Mouse (Mus musculus): ENCODE measurements at regions not wholly inside any gene's neighbourhood (a gene's known extent, or its start where the extent isn't known, plus 50 kb on each side); places are given as distances from the start of the nearest gene placed in this dataset.

- Histone ChIP-seq H3K27ac (replicated peaks; ENCODE audit: low read depth, low read length) (no peak overlapping the region), H3K4me1 (ENCODE audit: control insufficient read depth, insufficient read depth, insufficient read length, low read length) (no peaks in the 10 kb centered on the region), H3K4me3 (ENCODE audit: insufficient read depth, low read depth, low read length) (no peak overlapping the region)
These were observed 88.4 kb downstream of the AI593442 start for GRCm38 (mm10) chr9:52591188-52591587.

- no peak overlapping the region for H3K4me3 ChIP-seq (ENCODE audit: insufficient read depth, low read depth, low read length)
- no peaks in the 10 kb centered on the region for H3K4me1 ChIP-seq (ENCODE audit: control insufficient read depth, insufficient read depth, insufficient read length, low read length)
- H3K27ac ChIP-seq (replicated peaks; ENCODE audit: low read depth, low read length), result no peak overlapping the region
These were observed 105.5 kb downstream of the AI593442 start for GRCm38 (mm10) chr9:52574066-52574465.

GRCm38 (mm10) chr9:52551577-52552281, 127.9 kb downstream of the AI593442 start:
- Histone ChIP-seq H3K4me1 (ENCODE audit: control insufficient read depth, insufficient read depth, insufficient read length, low read length) (no peaks in the 10 kb centered on the region), H3K27ac (replicated peaks; ENCODE audit: low read depth, low read length) (no peak overlapping the region), H3K4me3 (ENCODE audit: insufficient read depth, low read depth, low read length) (no peak overlapping the region)

- no peaks in the 10 kb centered on the region for H3K4me1 ChIP-seq (ENCODE audit: control insufficient read depth, insufficient read depth, insufficient read length, low read length)
- no peak overlapping the region for H3K27ac ChIP-seq (replicated peaks; ENCODE audit: low read depth, low read length)
- H3K4me3 ChIP-seq (ENCODE audit: insufficient read depth, low read depth, low read length), result no peak overlapping the region
These were observed 133.5 kb downstream of the AI593442 start for GRCm38 (mm10) chr9:52546071-52546470.

- H3K27ac ChIP-seq (replicated peaks; ENCODE audit: low read depth, low read length), result no peak overlapping the region
- H3K4me3 ChIP-seq (ENCODE audit: insufficient read depth, low read depth, low read length), result no peak overlapping the region
- no peaks in the 10 kb centered on the region for H3K4me1 ChIP-seq (ENCODE audit: control insufficient read depth, insufficient read depth, insufficient read length, low read length)
These were observed 140.5 kb downstream of the AI593442 start for GRCm38 (mm10) chr9:52539086-52539485.

- Histone ChIP-seq H3K4me1 (ENCODE audit: control insufficient read depth, insufficient read depth, insufficient read length, low read length) (no peaks in the 10 kb centered on the region), H3K4me3 (ENCODE audit: insufficient read depth, low read depth, low read length) (no peak overlapping the region), H3K27ac (replicated peaks; ENCODE audit: low read depth, low read length) (no peak overlapping the region)
These were observed 150.1 kb downstream of the AI593442 start for GRCm38 (mm10) chr9:52529444-52529915.

- H3K27ac ChIP-seq (replicated peaks; ENCODE audit: low read depth, low read length), result no peak overlapping the region
- no peak overlapping the region for H3K4me3 ChIP-seq (ENCODE audit: insufficient read depth, low read depth, low read length)
- H3K4me1 ChIP-seq (ENCODE audit: control insufficient read depth, insufficient read depth, insufficient read length, low read length), result no peaks in the 10 kb centered on the region
These were observed 179.1 kb downstream of the AI593442 start for GRCm38 (mm10) chr9:52500487-52500886.

GRCm38 (mm10) chr9:52495483-52496270, 183.9 kb downstream of the AI593442 start:
- Histone ChIP-seq H3K27ac (replicated peaks; ENCODE audit: low read depth, low read length) (no peak overlapping the region), H3K4me3 (ENCODE audit: insufficient read depth, low read depth, low read length) (no peak overlapping the region), H3K4me1 (ENCODE audit: control insufficient read depth, insufficient read depth, insufficient read length, low read length) (no peaks in the 10 kb centered on the region)

GRCm38 (mm10) chr9:52492947-52493505, 186.6 kb downstream of the AI593442 start:
- no peaks in the 10 kb centered on the region for H3K4me1 ChIP-seq (ENCODE audit: control insufficient read depth, insufficient read depth, insufficient read length, low read length)
- no peak overlapping the region for H3K4me3 ChIP-seq (ENCODE audit: insufficient read depth, low read depth, low read length)
- no peak overlapping the region for H3K27ac ChIP-seq (replicated peaks; ENCODE audit: low read depth, low read length)

GRCm38 (mm10) chr9:52473555-52474196, 205.9 kb downstream of the AI593442 start:
- H3K27ac ChIP-seq (replicated peaks; ENCODE audit: low read depth, low read length), result no peak overlapping the region
- no peak overlapping the region for H3K4me3 ChIP-seq (ENCODE audit: insufficient read depth, low read depth, low read length)
- H3K4me1 ChIP-seq (ENCODE audit: control insufficient read depth, insufficient read depth, insufficient read length, low read length), result no peaks in the 10 kb centered on the region

GRCm38 (mm10) chr9:52472859-52473258, 206.7 kb downstream of the AI593442 start:
- Histone ChIP-seq H3K27ac (replicated peaks; ENCODE audit: low read depth, low read length) (no peak overlapping the region), H3K4me1 (ENCODE audit: control insufficient read depth, insufficient read depth, insufficient read length, low read length) (no peaks in the 10 kb centered on the region), H3K4me3 (ENCODE audit: insufficient read depth, low read depth, low read length) (no peak overlapping the region)

GRCm38 (mm10) chr9:52458518-52458917, 221.1 kb downstream of the AI593442 start:
- Histone ChIP-seq H3K27ac (replicated peaks; ENCODE audit: low read depth, low read length) (no peak overlapping the region), H3K4me1 (ENCODE audit: control insufficient read depth, insufficient read depth, insufficient read length, low read length) (no peaks in the 10 kb centered on the region), H3K4me3 (ENCODE audit: insufficient read depth, low read depth, low read length) (no peak overlapping the region)

GRCm38 (mm10) chr9:52454445-52454844, 225.1 kb downstream of the AI593442 start:
- Histone ChIP-seq H3K4me3 (ENCODE audit: insufficient read depth, low read depth, low read length) (no peak overlapping the region), H3K4me1 (ENCODE audit: control insufficient read depth, insufficient read depth, insufficient read length, low read length) (no peaks in the 10 kb centered on the region), H3K27ac (replicated peaks; ENCODE audit: low read depth, low read length) (no peak overlapping the region)

- Histone ChIP-seq H3K4me1 (ENCODE audit: control insufficient read depth, insufficient read depth, insufficient read length, low read length) (no peaks in the 10 kb centered on the region), H3K27ac (replicated peaks; ENCODE audit: low read depth, low read length) (no peak overlapping the region), H3K4me3 (ENCODE audit: insufficient read depth, low read depth, low read length) (no peak overlapping the region)
These were observed 227.8 kb downstream of the AI593442 start for GRCm38 (mm10) chr9:52451792-52452191.

GRCm38 (mm10) chr9:52448245-52448644, 231.3 kb downstream of the AI593442 start:
- Histone ChIP-seq H3K27ac (replicated peaks; ENCODE audit: low read depth, low read length) (no peak overlapping the region), H3K4me1 (ENCODE audit: control insufficient read depth, insufficient read depth, insufficient read length, low read length) (no peaks in the 10 kb centered on the region), H3K4me3 (ENCODE audit: insufficient read depth, low read depth, low read length) (no peak overlapping the region)

Data from brown adipose tissue, adult 24 weeks (tissue).